Mouse (Mus musculus): ENCODE measurements around the gene Hoxa9. TPM values are rescaled to one million over a fixed set of nuclear protein-coding genes. Genes with fewer than 3 reads are reported as not detected.

The Hoxa9 gene
- polyA plus RNA-seq, 2 experiments, result 0.43 to 0.76 TPM

- Histone ChIP-seq H3K9me3 (ENCODE audit: control insufficient read depth, low read length) (no peaks in the 10 kb centered on the region), H3K27ac (no peak overlapping the region), H3K4me2 (ENCODE audit: low read depth) (no peak overlapping the region), H3K36me3 (replicated peaks; ENCODE audit: control insufficient read depth, insufficient read depth, low read depth) (no peaks in the 10 kb centered on the region), H3K4me1 (replicated peaks; ENCODE audit: control insufficient read depth in 2 of 2, insufficient read depth in 2 of 2, low read length in 1 of 2) (no peaks in the 10 kb centered on the region), H3K27me3 (ENCODE audit: control insufficient read depth, insufficient read depth, low read length) (peaks cover 97% of the 10 kb centered on the region), H3K9ac (replicated peaks) (no peak overlapping the region), H3K4me3 (ENCODE audit: insufficient read depth in 1 of 2, low read depth in 2 of 2, low read length in 2 of 2) (no peak overlapping the region)
- ATAC-seq (ENCODE audit: insufficient read depth) (no peak), DNase-seq (ENCODE audit: low read depth in 3 of 3, low spot score in 3 of 3) (no peak)
- under 1% methylated on average over 18 of the region's 18 CpGs for WGBS (ENCODE audit: insufficient replicate concordance)
- no peak for TF ChIP-seq CTCF (IDR thresholded peaks at IDR 0.05; ENCODE audit: low read depth)
- no peak for TF ChIP-seq EP300 (IDR thresholded peaks at IDR 0.05; ENCODE audit: low read depth)
These were observed 1.7 kb upstream of the Hoxa9 start for GRCm38 (mm10) chr6:52232568-52232965.

- no peaks in the 10 kb centered on the region for H3K36me3 ChIP-seq (replicated peaks; ENCODE audit: control insufficient read depth, insufficient read depth, low read depth)
- ATAC-seq (ENCODE audit: insufficient read depth), result no peak
These were observed 1.1 kb upstream of the Hoxa9 start for GRCm38 (mm10) chr6:52231885-52232567.

GRCm38 (mm10) chr6:52229558-52230416, 1.1 kb downstream of the Hoxa9 start:
- WGBS (ENCODE audit: insufficient replicate concordance), result 3% methylated on average over 44 of the region's 44 CpGs
- ATAC-seq (ENCODE audit: insufficient read depth), result no peak
- no peak for TF ChIP-seq CTCF (IDR thresholded peaks at IDR 0.05; ENCODE audit: low read depth)
- TF ChIP-seq EP300 (IDR thresholded peaks at IDR 0.05; ENCODE audit: low read depth), result no peak
- Histone ChIP-seq H3K9ac (replicated peaks) (no peak overlapping the region), H3K4me3 (ENCODE audit: insufficient read depth in 1 of 2, low read depth in 2 of 2, low read length in 2 of 2) (no peak overlapping the region), H3K27ac (no peak overlapping the region), H3K36me3 (replicated peaks; ENCODE audit: control insufficient read depth, insufficient read depth, low read depth) (no peaks in the 10 kb centered on the region), H3K27me3 (ENCODE audit: control insufficient read depth, insufficient read depth, low read length) (peaks cover 97% of the 10 kb centered on the region), H3K4me1 (replicated peaks; ENCODE audit: control insufficient read depth in 2 of 2, insufficient read depth in 2 of 2, low read length in 1 of 2) (no peaks in the 10 kb centered on the region), H3K9me3 (ENCODE audit: control insufficient read depth, low read length) (no peaks in the 10 kb centered on the region), H3K4me2 (ENCODE audit: low read depth) (no peak overlapping the region)
- no peak for DNase-seq (ENCODE audit: low read depth in 3 of 3, low spot score in 3 of 3)

More at GRCm38 (mm10) chr6:52231885-52232567, 1.1 kb upstream of the Hoxa9 start:
- WGBS (ENCODE audit: insufficient replicate concordance), result 2% methylated on average over 18 of the region's 18 CpGs
- Histone ChIP-seq H3K9ac (replicated peaks) (no peak overlapping the region), H3K4me1 (replicated peaks; ENCODE audit: control insufficient read depth in 2 of 2, insufficient read depth in 2 of 2, low read length in 1 of 2) (no peaks in the 10 kb centered on the region), H3K4me2 (ENCODE audit: low read depth) (no peak overlapping the region), H3K27me3 (ENCODE audit: control insufficient read depth, insufficient read depth, low read length) (peaks cover 97% of the 10 kb centered on the region), H3K9me3 (ENCODE audit: control insufficient read depth, low read length) (no peaks in the 10 kb centered on the region), H3K4me3 (ENCODE audit: insufficient read depth in 1 of 2, low read depth in 2 of 2, low read length in 2 of 2) (no peak overlapping the region), H3K27ac (no peak overlapping the region)
- no peak for TF ChIP-seq EP300 (IDR thresholded peaks at IDR 0.05; ENCODE audit: low read depth)
- TF ChIP-seq CTCF (IDR thresholded peaks at IDR 0.05; ENCODE audit: low read depth), result no peak
- DNase-seq (ENCODE audit: low read depth in 3 of 3, low spot score in 3 of 3), result no peak

GRCm38 (mm10) chr6:52228475-52229465, 2.1 kb downstream of the Hoxa9 start:
- WGBS (ENCODE audit: insufficient replicate concordance), result 2% methylated on average over 38 of the region's 38 CpGs
- no peaks in the 10 kb centered on the region for H3K4me1 ChIP-seq (replicated peaks; ENCODE audit: control insufficient read depth in 2 of 2, insufficient read depth in 2 of 2, low read length in 1 of 2)
- ATAC-seq (ENCODE audit: insufficient read depth) (no peak), DNase-seq (ENCODE audit: low read depth in 3 of 3, low spot score in 3 of 3) (no peak)
- TF ChIP-seq CTCF (IDR thresholded peaks at IDR 0.05; ENCODE audit: low read depth), result no peak
- no peak for TF ChIP-seq EP300 (IDR thresholded peaks at IDR 0.05; ENCODE audit: low read depth)
- H3K4me2 ChIP-seq (ENCODE audit: low read depth), result no peak overlapping the region
- no peaks in the 10 kb centered on the region for H3K36me3 ChIP-seq (replicated peaks; ENCODE audit: control insufficient read depth, insufficient read depth, low read depth)
- no peak overlapping the region for H3K27ac ChIP-seq
- peaks cover 97% of the 10 kb centered on the region for H3K27me3 ChIP-seq (ENCODE audit: control insufficient read depth, insufficient read depth, low read length)
- no peak overlapping the region for H3K4me3 ChIP-seq (ENCODE audit: insufficient read depth in 1 of 2, low read depth in 2 of 2, low read length in 2 of 2)
- H3K9ac ChIP-seq (replicated peaks), result no peak overlapping the region
- H3K9me3 ChIP-seq (ENCODE audit: control insufficient read depth, low read length), result no peaks in the 10 kb centered on the region
